Mouse (Mus musculus) thymus, postnatal 25 days (tissue): ENCODE data around the gene Erc1.
"Not testable (repeated sequence)": the region's sequence is repeated elsewhere in the genome, so short reads cannot be mapped to it uniquely, and the experiment has no call there.

Experiments used
- DNase-seq: peaks from one replicate; pipeline ENCODE4 v3.0.0; 2022

Erc1 gene

DNA sequence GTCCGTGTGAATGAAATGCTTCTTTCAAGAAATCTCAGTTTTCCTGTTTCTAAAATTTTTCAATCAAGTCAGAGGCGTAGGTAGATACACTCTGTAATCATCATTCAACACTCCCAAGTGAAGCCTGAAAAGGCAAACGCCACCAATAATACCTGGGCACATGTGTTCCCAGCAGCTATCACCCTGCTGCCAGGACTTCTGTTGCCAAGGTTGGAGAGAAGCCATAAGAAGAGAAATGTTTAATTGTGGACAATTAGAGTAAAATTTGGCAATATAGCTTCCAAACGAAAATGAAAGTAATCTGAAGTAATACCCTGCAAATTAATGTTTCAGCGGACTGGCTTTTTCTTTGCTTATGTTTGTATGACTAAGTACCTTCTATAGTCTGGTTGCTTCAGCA, 140.1 kb downstream of the Erc1 start:
- DNase-seq: no peak

DNA sequence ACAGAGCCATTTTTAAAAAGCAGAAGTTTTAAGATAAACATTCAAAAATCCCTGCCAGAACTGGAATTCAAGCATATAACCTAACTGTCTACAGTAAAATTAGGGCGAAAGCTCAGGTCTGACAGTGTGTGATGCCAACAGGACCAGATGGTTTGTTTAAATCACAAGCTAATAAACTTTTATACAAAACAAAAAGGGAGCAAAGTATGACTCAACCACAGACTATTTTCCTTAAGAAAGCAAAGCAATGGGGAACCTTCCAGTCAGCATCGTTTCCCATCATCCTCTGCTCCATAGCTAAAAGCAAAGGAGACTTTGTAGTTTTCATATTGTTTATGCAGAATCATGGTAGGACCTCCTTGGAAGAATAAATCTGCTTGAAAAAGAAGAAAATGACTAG, 143.1 kb downstream of the Erc1 start:
- DNase-seq: no peak

DNA sequence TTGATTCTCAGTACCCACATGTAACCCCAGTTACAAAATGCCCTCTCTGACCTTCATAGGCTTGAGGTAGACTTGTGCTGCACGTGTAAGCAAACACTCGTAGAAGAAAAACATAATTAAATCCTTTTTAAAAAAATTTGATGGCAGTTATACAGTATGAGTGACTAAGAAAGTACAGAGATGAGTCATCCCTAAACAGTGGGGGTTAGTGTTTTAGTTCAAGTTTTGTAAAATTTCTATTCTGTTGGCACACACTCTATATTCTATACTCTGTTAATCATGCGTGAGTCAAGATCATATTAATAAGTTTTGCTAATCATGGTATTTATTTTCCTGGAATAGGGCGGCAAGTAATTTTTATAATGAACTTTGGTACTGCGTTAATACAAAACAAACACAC, 155.2 kb downstream of the Erc1 start:
- no peak for DNase-seq

DNA sequence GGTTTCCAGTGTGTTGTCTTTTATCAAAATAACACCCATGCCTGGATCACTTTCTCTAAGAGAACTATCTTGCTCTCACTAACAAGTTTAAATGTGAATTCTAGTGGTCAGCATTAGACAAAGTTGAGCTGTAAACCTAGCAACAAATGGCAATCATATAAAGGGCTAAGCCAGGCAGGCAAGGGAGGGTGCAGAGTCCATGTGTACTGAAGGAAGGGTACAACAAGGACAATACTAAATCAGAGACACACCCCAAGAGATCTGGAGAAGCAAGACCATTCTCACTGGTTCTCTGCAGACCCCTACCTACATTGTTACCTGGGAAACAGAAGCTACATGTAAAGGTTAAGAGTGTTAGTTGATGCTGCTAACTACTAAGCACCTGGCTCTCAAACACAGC, 161.5 kb downstream of the Erc1 start:
- no peak for DNase-seq

DNA sequence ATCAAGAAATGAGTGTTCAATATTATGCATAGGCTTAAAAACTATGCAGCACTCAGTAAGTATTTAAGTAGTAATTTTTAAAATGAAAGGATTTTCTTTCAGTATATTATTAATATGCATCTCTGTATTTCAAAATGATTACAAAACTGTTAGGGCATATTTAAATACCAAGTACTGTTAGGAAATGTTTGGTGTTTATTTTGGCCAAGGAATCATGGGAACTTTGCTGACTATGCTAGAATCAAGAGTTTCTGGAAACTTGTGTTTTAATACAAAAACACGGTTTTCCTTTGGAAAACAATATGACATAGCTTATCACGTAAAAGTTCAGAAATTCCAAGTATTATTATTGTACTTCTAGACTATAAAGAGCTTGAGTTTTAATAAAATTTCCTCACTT, 167.2 kb downstream of the Erc1 start:
- DNase-seq: no peak

DNA sequence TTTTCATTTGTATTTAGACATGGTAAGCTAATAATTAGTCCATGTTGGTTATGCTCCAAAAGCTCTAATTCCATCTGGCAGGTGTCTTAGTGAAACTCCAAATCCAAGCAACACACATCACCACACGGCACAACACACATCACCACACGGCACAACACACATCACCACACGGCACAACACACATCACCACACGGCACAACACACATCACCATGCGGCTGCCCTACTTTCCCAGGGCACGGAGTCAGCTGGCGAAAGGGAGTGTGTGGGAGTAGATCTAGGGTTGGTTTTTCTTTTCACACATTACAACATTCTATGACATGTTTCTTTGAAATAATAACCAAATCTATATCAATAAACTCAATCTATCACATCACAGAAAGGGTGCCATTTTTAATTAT, 173.2 kb downstream of the Erc1 start:
- no peak for DNase-seq

- DNase-seq: no peak
Observed at GRCm38 (mm10) chr6:119674201-119674810, 173.7 kb downstream of the Erc1 start.

- no peak for DNase-seq
Observed at GRCm38 (mm10) chr6:119669746-119670145, 178.2 kb downstream of the Erc1 start.

DNA sequence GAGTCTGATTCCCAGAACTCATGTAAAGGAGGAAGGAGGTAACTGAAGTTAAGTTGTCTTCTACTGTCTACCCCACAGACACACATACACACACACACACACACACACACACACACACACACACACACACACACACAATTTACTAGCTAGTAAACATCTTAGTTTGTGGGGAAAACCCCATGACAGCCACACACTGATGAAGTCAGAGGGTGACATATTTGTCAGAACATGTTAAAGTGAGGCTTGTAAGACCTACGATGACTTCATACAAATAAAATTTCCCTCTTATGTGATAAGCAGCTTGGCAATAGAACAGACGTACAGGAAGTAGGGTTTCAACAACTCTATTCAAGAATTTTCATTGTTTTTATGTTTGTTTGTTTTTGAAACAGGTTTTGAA, 185.0 kb downstream of the Erc1 start:
- no peak for DNase-seq

DNA sequence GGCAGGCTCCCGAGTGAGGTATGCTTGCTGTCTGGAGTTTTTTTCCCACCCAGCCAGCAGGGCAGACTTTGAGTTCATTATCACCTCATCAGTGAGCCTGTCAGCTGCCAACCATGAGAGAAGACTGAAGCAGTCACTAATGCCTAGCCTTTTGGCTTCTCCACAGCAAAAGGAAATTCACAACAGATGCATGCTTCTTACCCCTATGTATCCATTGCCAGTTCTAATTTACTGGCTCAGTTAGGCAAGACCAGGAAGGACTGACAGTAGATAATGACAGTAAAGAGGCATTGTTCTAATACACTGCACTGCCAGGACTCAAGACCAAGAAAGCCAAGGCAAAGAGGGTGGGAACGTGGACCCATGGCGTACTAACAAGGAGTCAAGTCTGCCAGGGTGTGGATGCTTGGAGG, 186.9 kb downstream of the Erc1 start:
- no peak for DNase-seq

DNA sequence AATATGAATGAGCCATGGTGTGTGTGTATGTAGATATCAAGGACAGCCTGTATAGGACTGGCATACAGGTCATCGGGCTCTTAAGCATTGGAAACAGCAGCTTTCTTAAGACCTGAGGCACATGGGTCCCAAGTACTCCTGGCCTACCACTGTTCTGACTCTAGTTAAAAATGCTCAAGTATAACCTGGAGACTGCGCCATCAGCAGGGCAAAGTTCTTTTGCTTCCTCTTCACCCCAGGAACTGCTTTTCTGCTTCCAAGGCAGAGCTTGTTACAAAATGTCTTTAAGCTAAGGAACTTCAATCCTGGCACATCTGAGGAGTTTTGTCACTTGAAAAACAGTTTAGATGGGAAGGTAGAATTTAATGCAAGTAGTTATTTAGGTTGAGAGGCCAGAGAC, 189.5 kb downstream of the Erc1 start:
- no peak for DNase-seq

GRCm38 (mm10) chr6:119657418-119658178, 190.4 kb downstream of the Erc1 start:
- no peak for DNase-seq

GRCm38 (mm10) chr6:119654777-119655176, 193.2 kb downstream of the Erc1 start:
- not testable (repeated sequence) for DNase-seq

GRCm38 (mm10) chr6:119643880-119644460, 204.0 kb downstream of the Erc1 start:
- no peak for DNase-seq

DNA sequence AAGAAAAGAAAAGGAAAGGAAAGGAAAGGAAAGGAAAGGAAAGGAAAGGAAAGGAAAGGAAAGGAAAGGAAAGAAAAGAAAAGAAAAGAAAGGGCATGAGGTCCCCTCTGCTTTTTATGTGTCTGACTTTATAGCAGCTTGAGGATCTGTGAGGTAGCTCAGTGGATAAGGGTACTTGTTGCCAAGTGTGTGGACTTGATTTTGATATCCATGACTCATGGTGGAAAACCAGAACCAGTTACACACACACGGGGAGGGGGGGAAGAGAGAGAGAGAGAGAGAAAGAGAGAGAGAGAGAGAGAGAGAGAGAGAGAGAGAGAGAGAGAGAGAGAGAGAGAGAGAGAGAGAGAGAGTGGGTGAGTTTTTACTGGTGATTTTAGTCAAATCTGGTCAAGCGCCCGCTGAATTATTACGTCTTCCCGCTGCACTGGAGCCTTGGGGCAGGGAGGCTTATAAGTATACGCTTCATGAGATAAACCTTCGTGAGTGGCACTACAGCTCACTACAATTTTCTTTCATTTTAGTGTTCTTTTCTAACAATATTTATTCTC, 204.7 kb downstream of the Erc1 start:
- DNase-seq: no peak

GRCm38 (mm10) chr6:119642718-119643117, 205.2 kb downstream of the Erc1 start:
- DNase-seq: no peak

DNA sequence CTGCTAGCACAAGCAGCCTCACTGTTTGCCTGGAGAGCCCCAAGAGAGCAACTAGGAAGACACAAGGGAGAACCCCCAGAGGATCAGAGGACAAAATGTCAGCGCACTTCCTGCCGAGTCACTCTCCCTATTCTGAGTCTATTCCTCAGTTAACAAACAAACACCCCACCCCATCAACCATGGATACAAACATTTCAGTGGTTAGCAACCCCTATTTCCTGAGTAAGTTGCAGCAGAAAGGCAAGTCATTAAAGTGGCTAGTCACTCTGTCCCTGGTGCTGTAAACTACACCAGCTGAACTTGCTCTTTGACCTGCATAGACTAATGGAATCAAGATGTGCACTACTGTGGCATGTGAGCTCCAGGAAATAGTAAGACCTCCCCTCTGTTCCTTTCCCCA, 212.3 kb downstream of the Erc1 start:
- peak; percentile 30 for DNase-seq

- peak; percentile 20 for DNase-seq
Observed at GRCm38 (mm10) chr6:119630622-119631021, 217.3 kb downstream of the Erc1 start.

DNA sequence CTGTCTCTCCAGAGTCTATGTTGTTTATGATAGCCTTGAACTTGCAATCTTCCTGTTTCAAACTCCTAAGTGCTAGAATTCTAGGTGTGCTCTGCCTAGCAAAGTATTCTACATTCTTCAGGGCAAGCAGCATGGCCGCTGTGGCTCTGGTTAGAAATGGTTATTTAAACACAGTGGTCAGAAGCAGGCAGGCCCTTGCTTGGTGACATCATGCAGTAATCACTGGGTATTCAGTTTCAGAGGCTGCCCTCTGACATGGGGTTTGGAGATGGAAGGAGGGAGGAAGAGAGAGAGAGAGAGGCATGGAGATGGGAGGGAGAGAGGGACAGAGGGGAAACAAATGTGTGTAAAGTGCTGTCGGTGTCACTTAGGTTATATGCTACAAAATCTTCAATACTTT, 246.6 kb downstream of the Erc1 start:
- no peak for DNase-seq

DNA sequence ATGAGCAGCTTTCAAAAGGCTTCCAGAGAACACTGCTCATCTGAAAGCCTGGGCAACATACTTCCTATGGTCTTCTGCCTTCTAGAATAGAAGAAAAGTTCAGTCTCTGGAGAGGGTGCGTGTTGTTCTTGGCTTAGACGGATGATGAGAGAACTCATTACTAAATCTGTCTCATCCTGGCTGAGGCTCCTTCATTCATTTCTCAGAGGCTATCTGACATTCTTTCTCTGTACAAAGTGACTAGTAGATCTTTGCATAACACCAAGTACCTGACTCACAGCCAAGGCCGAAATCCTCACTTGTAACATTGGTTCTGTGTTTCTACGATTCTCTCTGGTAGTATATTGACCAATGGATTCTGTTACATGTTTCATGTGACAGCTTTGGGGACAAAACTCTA, 252.5 kb downstream of the Erc1 start:
- DNase-seq: no peak

DNA sequence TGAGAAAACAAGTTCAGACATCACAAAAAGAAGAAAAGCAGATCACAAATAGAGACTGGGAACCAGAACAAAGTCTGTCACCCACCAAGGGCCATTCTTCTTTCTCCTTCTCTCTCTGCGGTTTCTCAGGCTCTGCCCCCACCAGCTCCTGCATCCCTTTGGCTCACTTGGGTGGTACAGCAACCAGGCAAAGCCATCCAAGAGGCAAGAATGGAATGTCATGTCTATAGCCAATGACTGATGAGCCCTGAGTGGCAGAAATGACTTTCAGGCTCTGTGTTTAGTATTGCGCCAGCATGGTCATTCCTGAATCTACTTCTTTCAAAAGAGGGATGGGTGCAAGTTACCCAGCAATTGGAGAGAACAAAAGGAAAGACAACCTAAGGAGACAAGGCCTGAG, 257.1 kb downstream of the Erc1 start:
- DNase-seq: no peak

DNA sequence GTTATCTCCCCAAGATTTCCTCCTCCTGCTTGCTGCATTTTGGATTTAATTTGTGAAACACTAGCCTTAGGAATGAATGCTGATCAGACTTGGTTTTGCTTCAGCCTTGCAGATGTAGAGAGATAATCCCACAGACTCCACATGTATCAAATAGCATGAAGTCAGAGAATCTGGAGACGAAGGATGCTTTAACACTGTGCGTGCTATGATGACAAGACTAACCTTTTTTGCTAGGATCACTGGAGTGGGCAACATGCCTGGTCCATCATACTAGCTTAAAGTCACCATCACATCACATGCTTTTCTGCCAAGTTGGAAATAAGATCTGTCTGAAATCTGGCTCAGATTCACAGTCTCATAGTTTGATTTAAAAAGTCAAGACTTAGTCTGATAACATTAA, 260.1 kb downstream of the Erc1 start:
- DNase-seq: no peak

DNA sequence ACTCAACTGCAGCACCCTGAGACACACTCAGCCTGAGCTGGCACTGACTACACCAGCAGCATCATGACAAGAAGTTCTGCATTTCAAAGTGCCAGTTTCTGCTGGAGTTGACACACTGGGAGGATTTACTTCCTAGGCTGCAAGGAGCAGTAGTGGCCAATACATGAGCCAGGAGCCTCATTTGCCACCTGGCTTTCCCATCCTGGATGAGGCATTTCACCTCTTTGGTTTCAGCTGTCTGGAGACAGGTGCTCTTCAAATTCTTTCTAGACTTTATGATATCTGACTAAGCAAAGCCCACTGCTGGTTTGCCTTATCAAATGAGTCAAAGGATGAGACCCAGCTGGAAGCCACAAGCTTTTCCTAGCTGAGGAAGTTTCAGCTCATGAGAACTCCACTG, 260.5 kb downstream of the Erc1 start:
- DNase-seq: no peak
